Mouse (Mus musculus) olfactory bulb, adult 2 months (tissue): ENCODE data around the gene Gm6993. TPM values are rescaled to one million over a fixed set of nuclear protein-coding genes. Genes with fewer than 3 reads are reported as not detected.
A peak's percentile ranks its signal among the peaks of the same experiment; 100 is the strongest.

ENCODE experiments used
- H3K27ac ChIP-seq: fragments of 200-500 bp; 2 replicates; pipeline ENCODE4 v1.5.1; 2012; ENCODE audit warnings: low read depth, low read length; ENCODE audit not compliant: insufficient read depth
- H3K4me1 ChIP-seq: fragments of 200-500 bp; 2 replicates; pipeline ENCODE4 v1.6.1; 2012; ENCODE audit warnings: low read length; ENCODE audit not compliant: control insufficient read depth, insufficient read depth
- H3K4me3 ChIP-seq: fragments of 200-500 bp; 2 replicates; pipeline ENCODE4 v1.5.1; 2012; ENCODE audit warnings: mild to moderate bottlenecking, low read depth, low read length, moderate library complexity; ENCODE audit not compliant: insufficient read depth
- CTCF ChIP-seq: fragments of 200-500 bp; IDR thresholded peaks from 2 replicates; pipeline ENCODE4 v1.5.1; 2012; ENCODE audit warnings: low read depth, mild to moderate bottlenecking, low read length, moderate library complexity; ENCODE audit not compliant: insufficient read depth
- POLR2A ChIP-seq: fragments of 200-500 bp; IDR thresholded peaks from 2 replicates; pipeline ENCODE4 v1.6.1; 2012; ENCODE audit warnings: mild to moderate bottlenecking, low read depth, low read length, moderate library complexity; ENCODE audit not compliant: insufficient read depth
- WGBS: fragments of 180-500 bp; shearing (Covaris S2); methylation state at CpG from one replicate; pipeline ENCODE4 v1.1.7; 2018; 5-methylcytosine and 5-hydroxymethylcytosine counted together
- polyA plus RNA-seq: library from polyadenylated mRNA; stranded (reverse); fragments of >200 nt; gene quantifications from 2 replicates; pipeline ENCODE4 v1.2.4, GENCODE M21; 2012; ENCODE audit warnings: low replicate concordance; ENCODE audit not compliant: missing spikeins, insufficient read depth, insufficient read length

Gene Gm6993
- polyA plus RNA-seq, 1 experiment = not detected

- 72% methylated on average over 3 of the region's 3 CpGs for WGBS
- TF ChIP-seq POLR2A = no peak
- no peak for TF ChIP-seq CTCF
- Histone ChIP-seq H3K27ac (no peak overlapping the region), H3K4me1 (no peaks in the 10 kb centered on the region), H3K4me3 (no peak overlapping the region)
Observed at GRCm38 (mm10) chr12:31248165-31248564, 7.6 kb downstream of the Gm6993 start.

DNA sequence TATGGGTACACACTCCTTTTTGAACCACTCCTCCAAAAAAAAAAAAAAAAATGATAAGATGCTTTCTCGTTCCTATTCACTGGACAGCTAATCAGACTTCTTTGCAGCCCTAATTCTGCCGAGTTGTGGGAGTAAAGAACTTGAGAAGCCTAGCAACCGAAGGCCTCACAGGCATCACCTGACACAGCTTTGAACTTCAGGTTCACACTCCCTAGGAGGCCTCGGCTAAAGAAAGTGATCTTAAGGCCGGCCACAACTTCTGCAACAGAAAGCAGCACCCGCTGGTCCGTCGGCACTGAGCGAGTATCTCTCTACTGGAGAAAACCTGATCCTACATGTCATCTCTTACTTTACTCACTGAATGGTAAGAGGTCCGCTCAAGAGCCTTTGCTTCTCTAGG, 8.1 kb downstream of the Gm6993 start:
- Histone ChIP-seq H3K4me1 (no peaks in the 10 kb centered on the region), H3K4me3 (no peak overlapping the region), H3K27ac (no peak overlapping the region)
- WGBS = 70% methylated on average over 10 of the region's 10 CpGs
- no peak for TF ChIP-seq CTCF
- TF ChIP-seq POLR2A = no peak

DNA sequence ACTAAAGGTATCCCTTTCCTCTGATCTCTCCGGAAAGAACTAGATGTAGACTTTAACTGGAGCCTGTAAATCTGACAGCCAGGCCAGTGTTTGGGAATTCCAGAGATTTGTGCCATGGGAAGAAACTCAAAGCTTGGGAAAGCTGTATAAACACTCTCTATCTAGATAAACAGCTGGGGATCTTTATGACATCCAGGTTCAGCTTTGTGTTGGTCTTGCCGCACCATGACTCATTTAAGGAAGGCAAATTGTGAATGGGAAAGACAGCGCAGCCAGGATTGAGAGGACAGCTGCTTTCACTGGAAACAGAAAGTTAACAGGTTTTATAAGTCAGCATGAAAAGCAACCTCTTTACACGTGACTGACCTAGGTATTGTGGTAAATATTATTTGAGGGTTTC, 11.7 kb downstream of the Gm6993 start:
- H3K4me1 ChIP-seq = no peaks in the 10 kb centered on the region
- TF ChIP-seq POLR2A (no peak), CTCF (no peak)
- no peak overlapping the region for H3K4me3 ChIP-seq
- 80% methylated on average over 4 of the region's 4 CpGs for WGBS
- H3K27ac ChIP-seq = no peak overlapping the region

DNA sequence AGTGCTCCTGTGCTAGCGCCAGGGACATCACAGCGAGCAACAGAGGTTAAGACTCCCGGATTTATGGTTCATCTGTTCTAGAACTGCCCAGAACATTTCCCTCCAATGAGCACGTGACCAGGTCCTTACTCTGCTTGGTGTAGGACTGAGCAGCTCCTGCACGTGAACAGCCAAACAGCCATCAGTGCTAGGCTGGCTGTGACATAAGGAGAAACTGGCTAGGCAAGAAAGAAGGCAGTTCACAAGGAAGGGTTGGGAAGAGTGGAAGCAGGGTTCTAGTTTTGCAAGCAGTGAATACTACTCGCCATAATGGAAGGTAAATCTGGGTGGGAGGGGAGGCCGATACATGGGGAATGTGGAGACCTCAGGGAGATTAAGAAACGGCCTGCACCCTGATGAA, 14.4 kb downstream of the Gm6993 start:
- TF ChIP-seq CTCF = no peak
- no peak for TF ChIP-seq POLR2A
- H3K27ac ChIP-seq = no peak overlapping the region
- no peaks in the 10 kb centered on the region for H3K4me1 ChIP-seq
- 93% methylated on average over 8 of the region's 8 CpGs for WGBS
- no peak overlapping the region for H3K4me3 ChIP-seq

DNA sequence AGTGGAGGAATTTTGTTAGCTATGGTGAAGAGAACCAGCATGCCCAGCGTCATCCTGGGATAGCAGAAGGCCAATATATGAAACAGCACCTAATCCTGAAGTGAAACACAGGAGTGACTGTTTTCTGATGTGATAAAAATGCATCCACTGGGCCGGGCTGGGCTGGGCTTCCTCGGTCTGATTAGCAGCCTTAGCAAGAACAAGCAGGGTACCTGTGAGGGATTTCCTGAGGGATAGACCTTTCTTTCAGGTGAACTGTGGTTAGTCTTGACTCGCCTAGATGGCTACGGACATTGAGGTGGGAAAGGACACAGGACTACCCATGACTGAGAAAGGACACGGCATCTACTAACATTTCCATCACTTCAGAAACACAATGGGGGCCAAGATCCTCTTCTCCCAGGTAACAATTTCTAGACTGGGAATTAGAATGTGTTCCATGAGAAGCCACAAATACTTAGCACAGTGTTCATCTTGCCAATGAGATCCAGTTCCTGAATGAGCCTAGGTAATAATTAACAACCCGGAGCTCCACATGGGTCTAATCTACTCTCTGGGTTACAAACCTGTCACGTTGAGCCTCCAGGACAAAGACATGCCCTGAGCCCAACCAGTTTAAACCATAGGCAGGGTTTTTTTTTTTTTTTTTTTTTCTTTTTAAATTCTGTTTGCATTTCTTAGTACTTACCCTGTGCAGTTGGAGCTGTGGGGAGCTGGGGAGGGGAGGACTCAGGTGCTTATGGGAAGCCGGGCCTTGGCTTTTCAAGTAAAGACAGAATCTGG, 15.7 kb downstream of the Gm6993 start:
- WGBS = 84% methylated on average over 9 of the region's 9 CpGs
- H3K4me3 ChIP-seq = no peak overlapping the region
- H3K4me1 ChIP-seq = no peaks in the 10 kb centered on the region
- TF ChIP-seq CTCF (no peak), POLR2A (no peak)
- H3K27ac ChIP-seq = no peak overlapping the region

GRCm38 (mm10) chr12:31261882-31262281, 21.3 kb downstream of the Gm6993 start:
- TF ChIP-seq POLR2A (no peak), CTCF (no peak)
- Histone ChIP-seq H3K27ac (no peak overlapping the region), H3K4me1 (peaks cover 19% of the 10 kb centered on the region), H3K4me3 (no peak overlapping the region)
- 96% methylated on average over 3 of the region's 3 CpGs for WGBS

GRCm38 (mm10) chr12:31263921-31264320, 23.4 kb downstream of the Gm6993 start:
- WGBS = 65% methylated on average over 7 of the region's 7 CpGs
- H3K4me3 ChIP-seq = no peak overlapping the region
- H3K4me1 ChIP-seq = peaks cover 19% of the 10 kb centered on the region
- no peak for TF ChIP-seq POLR2A
- no peak for TF ChIP-seq CTCF
- no peak overlapping the region for H3K27ac ChIP-seq

- under 1% methylated on average over 39 of the region's 39 CpGs for WGBS
- Histone ChIP-seq H3K4me3 (peak within 1 kb of the TSS; percentile 44), H3K27ac (no peak within 1 kb of the TSS), H3K4me1 (peaks cover 19% of the 10 kb centered on the region)
- no peak for TF ChIP-seq POLR2A
- TF ChIP-seq CTCF = no peak
Observed at GRCm38 (mm10) chr12:31265005-31265721, 24.6 kb downstream of the Gm6993 start, which contains the start of gene Lamb1. Lamb1 (plus strand) TSS chr12:31265234.

DNA sequence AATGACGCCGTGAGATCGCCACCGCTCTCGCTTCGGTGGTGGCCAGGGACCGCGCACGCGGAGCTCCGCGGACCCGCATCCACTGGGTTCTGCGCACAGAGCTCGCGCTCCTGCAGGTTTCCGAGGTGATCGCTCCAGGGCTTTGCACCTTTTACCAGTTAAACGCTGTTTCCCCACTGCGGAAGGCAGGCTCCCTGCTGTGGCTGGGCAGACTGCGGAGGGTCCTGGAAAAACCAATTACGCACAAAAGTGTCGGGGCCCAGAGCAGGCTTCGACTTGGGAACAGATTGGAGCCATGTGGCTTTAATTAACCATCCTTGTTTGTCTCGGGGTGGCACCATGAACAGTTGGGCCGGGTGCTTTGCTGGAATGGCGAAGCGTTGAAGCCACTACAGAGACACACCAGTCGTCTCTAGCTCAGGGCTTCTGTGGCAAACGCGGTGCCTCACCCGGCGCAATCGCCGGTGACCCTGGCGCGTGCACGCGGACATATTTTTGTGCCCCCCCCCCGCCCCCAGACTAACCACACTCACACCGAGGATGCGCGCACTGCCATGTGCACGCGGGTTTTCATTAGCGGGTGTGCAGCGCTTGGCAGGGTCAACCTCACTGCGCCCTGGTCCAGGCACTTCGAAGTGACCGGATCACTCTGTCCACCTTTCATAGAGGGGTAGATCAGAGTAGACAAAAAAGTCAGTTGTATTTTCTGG, 25.3 kb downstream of the Gm6993 start:
- under 1% methylated on average over 50 of the region's 50 CpGs for WGBS
- no peak overlapping the region for H3K27ac ChIP-seq
- peak overlapping the region; percentile 44 for H3K4me3 ChIP-seq
- peaks cover 19% of the 10 kb centered on the region for H3K4me1 ChIP-seq
- TF ChIP-seq CTCF = no peak
- no peak for TF ChIP-seq POLR2A

- WGBS = 17% methylated on average over 15 of the region's 15 CpGs
- Histone ChIP-seq H3K27ac (no peak overlapping the region), H3K4me3 (peak overlapping the region; percentile 23; the same call in 1 of the 2 replicates), H3K4me1 (peaks cover 19% of the 10 kb centered on the region)
- TF ChIP-seq POLR2A = no peak
- no peak for TF ChIP-seq CTCF
Observed at GRCm38 (mm10) chr12:31266686-31267085, 26.1 kb downstream of the Gm6993 start.
